Mouse (Mus musculus) midbrain, embryonic 13.5 days (tissue): ENCODE data around the gene Washc4. TPM values are rescaled to one million over a fixed set of nuclear protein-coding genes. Genes with fewer than 3 reads are reported as not detected.
A peak's percentile ranks its signal among the peaks of the same experiment; 100 is the strongest.

Experiments
- ATAC-seq: fragments of 200-750 bp; cut with Nextera tagmentation; 2 replicates; pipeline ENCODE4 v1.8.0; 2017; ENCODE audit warnings: mild to moderate bottlenecking, moderate TSS enrichment, moderate library complexity
- H3K27ac ChIP-seq: fragments of 300-500 bp; sonication (generic); 2 replicates; pipeline ENCODE4 v1.5.1; 2015; ENCODE audit warnings: inconsistent platforms, mild to moderate bottlenecking, moderate library complexity
- H3K27me3 ChIP-seq: fragments of 300-500 bp; sonication (generic); 2 replicates; pipeline ENCODE4 v1.6.1; 2015; ENCODE audit warnings: mild to moderate bottlenecking, inconsistent platforms
- H3K36me3 ChIP-seq: fragments of 300-500 bp; sonication (generic); 2 replicates; pipeline ENCODE4 v1.6.1; 2015; ENCODE audit warnings: mild to moderate bottlenecking, inconsistent platforms
- H3K4me1 ChIP-seq: fragments of 300-500 bp; sonication (generic); replicated peaks from 2 replicates; pipeline ENCODE4 v1.6.1; 2015; ENCODE audit warnings: inconsistent platforms
- H3K4me2 ChIP-seq: fragments of 300-500 bp; sonication (generic); replicated peaks from 2 replicates; pipeline ENCODE4 v1.6.1; 2015; ENCODE audit warnings: moderate library complexity, mild to moderate bottlenecking, inconsistent platforms
- H3K4me3 ChIP-seq: fragments of 300-500 bp; sonication (generic); replicated peaks from 2 replicates; pipeline ENCODE4 v1.5.1; 2015; ENCODE audit warnings: mild to moderate bottlenecking, inconsistent platforms
- H3K9ac ChIP-seq: fragments of 300-500 bp; sonication (generic); replicated peaks from 2 replicates; pipeline ENCODE4 v1.6.1; 2015; ENCODE audit warnings: mild to moderate bottlenecking, inconsistent platforms
- H3K9me3 ChIP-seq: fragments of 300-500 bp; sonication (generic); 2 replicates; pipeline ENCODE4 v1.6.1; 2016; ENCODE audit warnings: mild to moderate bottlenecking, inconsistent platforms
- WGBS: fragments of 180-500 bp; shearing (Covaris S2); methylation state at CpG from one replicate; pipeline ENCODE4 v1.1.7; 2015; 5-methylcytosine and 5-hydroxymethylcytosine counted together
- polyA plus RNA-seq: library from polyadenylated mRNA; unstranded; fragments of >200 nt; fragmentation: Nextera tagmentation; extraction: Ambion mirVana; gene quantifications from 2 replicates; pipeline ENCODE4 v1.2.1, GENCODE M21; 2015

Gene Washc4
- polyA plus RNA-seq, 1 experiment from 2014 or later, result 33.3 TPM

- H3K4me2 ChIP-seq, result no peak overlapping the region
- H3K27me3 ChIP-seq, result no peaks in the 10 kb centered on the region
- no peak for ATAC-seq
- H3K4me3 ChIP-seq, result no peak overlapping the region
- no peak overlapping the region for H3K27ac ChIP-seq
- WGBS, result 90% methylated on average over 4 of the region's 4 CpGs
- H3K9me3 ChIP-seq, result no peaks in the 10 kb centered on the region
- no peak overlapping the region for H3K9ac ChIP-seq
- peaks cover 6% of the 10 kb centered on the region; the same call in 1 of the 2 replicates for H3K4me1 ChIP-seq
- peaks cover 63% of the 10 kb centered on the region for H3K36me3 ChIP-seq
Measured at GRCm38 (mm10) chr10:83628241-83628640, 84.7 kb downstream of the Washc4 start.

DNA sequence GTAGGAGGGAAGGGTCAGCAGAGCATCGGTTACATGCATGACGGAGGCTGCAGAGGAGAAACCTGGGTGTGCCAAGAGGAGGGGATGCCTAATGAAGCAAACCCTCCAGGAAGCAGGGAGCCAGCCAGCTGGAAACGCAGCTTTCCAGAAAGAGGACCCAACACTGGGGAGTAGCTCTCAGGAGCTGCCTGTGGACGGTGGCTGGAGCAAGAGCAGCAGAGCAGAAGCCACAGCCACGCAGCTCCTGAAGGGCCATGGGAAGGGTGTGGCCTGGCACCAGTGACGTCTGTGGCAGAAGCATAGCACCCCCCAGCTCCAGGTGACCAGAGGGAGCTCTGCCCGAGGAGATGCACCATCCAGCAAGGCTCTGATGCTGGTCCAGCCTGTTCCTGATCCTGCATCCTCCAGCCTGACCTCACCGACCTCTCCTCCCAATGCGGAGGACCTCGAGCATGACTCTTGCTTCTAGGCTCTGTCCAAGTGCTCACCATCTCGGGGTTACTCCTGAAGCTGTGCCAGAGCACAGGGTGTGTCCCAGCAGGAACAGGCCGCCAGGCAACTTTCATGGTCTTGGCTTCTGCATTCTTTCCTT is 85.7 kb downstream of the Washc4 start:
- H3K27me3 ChIP-seq, result no peaks in the 10 kb centered on the region
- H3K4me1 ChIP-seq, result peaks cover 10% of the 10 kb centered on the region
- WGBS, result 89% methylated on average over 12 of the region's 12 CpGs
- H3K9ac ChIP-seq, result no peak overlapping the region
- H3K27ac ChIP-seq, result no peak overlapping the region
- H3K9me3 ChIP-seq, result no peaks in the 10 kb centered on the region
- peaks cover 59% of the 10 kb centered on the region for H3K36me3 ChIP-seq
- H3K4me2 ChIP-seq, result no peak overlapping the region
- no peak for ATAC-seq
- no peak overlapping the region for H3K4me3 ChIP-seq

GRCm38 (mm10) chr10:83629878-83630277 is 86.3 kb downstream of the Washc4 start:
- no peak for ATAC-seq
- no peak overlapping the region for H3K9ac ChIP-seq
- peaks cover 16% of the 10 kb centered on the region for H3K4me1 ChIP-seq
- peaks cover 53% of the 10 kb centered on the region for H3K36me3 ChIP-seq
- no peak overlapping the region for H3K4me3 ChIP-seq
- H3K27me3 ChIP-seq, result no peaks in the 10 kb centered on the region
- WGBS, result 99% methylated on average over 5 of the region's 5 CpGs
- no peak overlapping the region for H3K4me2 ChIP-seq
- no peak overlapping the region for H3K27ac ChIP-seq
- no peaks in the 10 kb centered on the region for H3K9me3 ChIP-seq

GRCm38 (mm10) chr10:83630899-83631298 is 87.3 kb downstream of the Washc4 start:
- Histone ChIP-seq H3K4me2 (no peak overlapping the region), H3K9ac (no peak overlapping the region), H3K9me3 (no peaks in the 10 kb centered on the region), H3K4me1 (peaks cover 20% of the 10 kb centered on the region), H3K27me3 (no peaks in the 10 kb centered on the region), H3K27ac (no peak overlapping the region), H3K4me3 (no peak overlapping the region), H3K36me3 (peaks cover 43% of the 10 kb centered on the region)
- no peak for ATAC-seq
- WGBS, result 68% methylated on average over 3 of the region's 3 CpGs

DNA sequence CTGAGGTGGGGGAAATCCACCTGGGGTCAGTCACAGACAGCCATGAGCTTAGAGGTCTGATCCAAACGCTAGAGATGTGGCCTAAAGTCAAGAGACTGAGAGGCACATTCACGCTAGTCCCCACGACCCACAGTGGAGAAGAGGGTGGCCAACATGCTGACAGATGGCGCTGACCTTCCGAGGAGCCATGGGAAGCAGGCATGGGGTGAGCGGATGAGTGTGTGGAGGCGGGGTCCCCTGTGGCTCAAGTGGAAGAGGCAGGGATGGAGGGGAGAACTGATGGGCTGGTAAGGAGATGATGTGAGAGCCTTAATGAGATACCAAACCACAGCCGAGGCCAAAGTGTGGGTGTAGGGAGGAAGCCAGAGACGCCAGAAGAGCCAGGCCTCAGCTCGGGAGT is 88.2 kb downstream of the Washc4 start:
- Histone ChIP-seq H3K4me1 (peaks cover 20% of the 10 kb centered on the region), H3K4me2 (no peak overlapping the region), H3K27me3 (no peaks in the 10 kb centered on the region), H3K4me3 (no peak overlapping the region), H3K36me3 (peaks cover 36% of the 10 kb centered on the region), H3K9ac (no peak overlapping the region), H3K9me3 (no peaks in the 10 kb centered on the region), H3K27ac (no peak overlapping the region)
- ATAC-seq, result no peak
- WGBS, result 90% methylated on average over 10 of the region's 10 CpGs

DNA sequence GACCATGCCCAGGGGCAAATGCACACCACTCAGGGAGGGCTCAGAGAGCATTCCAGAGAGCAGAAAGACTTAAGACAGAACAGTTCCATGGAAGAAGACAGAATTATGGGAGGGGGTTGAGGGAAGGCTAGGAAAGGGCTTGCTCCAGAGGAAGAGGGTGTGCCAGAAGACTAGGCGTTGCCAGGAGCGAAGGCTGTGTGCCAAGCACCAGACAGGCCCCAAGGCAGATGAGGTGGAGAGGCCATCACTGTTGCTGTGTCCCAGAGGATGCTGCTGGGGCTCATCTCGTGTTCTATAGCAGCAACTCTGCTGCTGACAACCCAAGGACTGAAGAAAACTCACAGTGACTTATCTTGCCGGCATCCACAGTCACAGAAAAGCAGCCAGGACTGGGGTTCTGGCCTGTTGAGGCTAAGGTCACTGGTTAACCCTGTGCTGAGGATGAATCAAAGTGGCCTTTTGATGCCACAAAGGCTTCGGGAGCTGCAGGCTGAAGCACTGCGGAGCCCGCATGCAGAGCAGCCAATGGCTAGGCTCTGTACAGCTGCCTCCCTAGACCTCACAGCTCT is 89.3 kb downstream of the Washc4 start:
- Histone ChIP-seq H3K4me3 (no peak overlapping the region), H3K9me3 (no peaks in the 10 kb centered on the region), H3K4me1 (peaks cover 25% of the 10 kb centered on the region), H3K36me3 (peaks cover 26% of the 10 kb centered on the region), H3K27ac (no peak overlapping the region), H3K9ac (no peak overlapping the region), H3K4me2 (no peak overlapping the region), H3K27me3 (no peaks in the 10 kb centered on the region)
- ATAC-seq, result no peak
- WGBS, result 66% methylated on average over 7 of the region's 7 CpGs

- 17% methylated on average over 5 of the region's 5 CpGs for WGBS
- Histone ChIP-seq H3K9ac (no peak overlapping the region), H3K27ac (peak overlapping the region; percentile 11; the same call in 1 of the 2 replicates), H3K4me1 (peaks cover 25% of the 10 kb centered on the region), H3K4me2 (no peak overlapping the region), H3K9me3 (no peaks in the 10 kb centered on the region), H3K27me3 (no peaks in the 10 kb centered on the region), H3K36me3 (peaks cover 16% of the 10 kb centered on the region), H3K4me3 (no peak overlapping the region)
- ATAC-seq, result peak; percentile 64
Measured at GRCm38 (mm10) chr10:83634461-83634860, 90.9 kb downstream of the Washc4 start.

GRCm38 (mm10) chr10:83636191-83636590 is 92.6 kb downstream of the Washc4 start:
- Histone ChIP-seq H3K36me3 (peaks cover 18% of the 10 kb centered on the region), H3K9ac (no peak overlapping the region), H3K4me1 (peaks cover 28% of the 10 kb centered on the region), H3K27ac (no peak overlapping the region), H3K9me3 (no peaks in the 10 kb centered on the region), H3K4me3 (no peak overlapping the region), H3K27me3 (no peaks in the 10 kb centered on the region), H3K4me2 (no peak overlapping the region)
- 86% methylated on average over 2 of the region's 2 CpGs for WGBS
- ATAC-seq, result no peak

DNA sequence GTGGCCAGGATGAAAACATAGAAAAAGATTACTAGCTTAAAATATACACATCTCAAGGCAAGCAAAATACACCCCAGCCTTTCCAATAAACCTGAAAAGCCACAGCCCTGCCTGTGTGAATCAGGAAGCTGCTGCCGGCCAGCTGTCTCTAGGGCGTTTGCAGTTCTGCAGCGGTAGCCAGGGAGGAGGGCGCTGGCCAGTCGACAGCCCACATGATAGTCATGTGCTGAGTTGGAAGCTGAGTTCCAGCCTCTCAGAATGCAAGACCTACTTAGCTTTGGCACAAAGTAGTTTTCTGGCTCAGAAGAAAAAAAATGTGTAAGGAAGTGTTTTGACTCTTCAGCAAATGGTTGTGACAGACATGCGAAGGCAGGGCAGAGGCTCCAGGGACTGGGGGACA is 93.7 kb downstream of the Washc4 start:
- WGBS, result 55% methylated on average over 6 of the region's 6 CpGs
- H3K4me2 ChIP-seq, result no peak overlapping the region
- H3K9me3 ChIP-seq, result no peaks in the 10 kb centered on the region
- H3K4me1 ChIP-seq, result peaks cover 28% of the 10 kb centered on the region
- no peak for ATAC-seq
- H3K9ac ChIP-seq, result no peak overlapping the region
- no peak overlapping the region for H3K27ac ChIP-seq
- peaks cover 9% of the 10 kb centered on the region; the same call in 1 of the 2 replicates for H3K36me3 ChIP-seq
- H3K27me3 ChIP-seq, result no peaks in the 10 kb centered on the region
- H3K4me3 ChIP-seq, result no peak overlapping the region

DNA sequence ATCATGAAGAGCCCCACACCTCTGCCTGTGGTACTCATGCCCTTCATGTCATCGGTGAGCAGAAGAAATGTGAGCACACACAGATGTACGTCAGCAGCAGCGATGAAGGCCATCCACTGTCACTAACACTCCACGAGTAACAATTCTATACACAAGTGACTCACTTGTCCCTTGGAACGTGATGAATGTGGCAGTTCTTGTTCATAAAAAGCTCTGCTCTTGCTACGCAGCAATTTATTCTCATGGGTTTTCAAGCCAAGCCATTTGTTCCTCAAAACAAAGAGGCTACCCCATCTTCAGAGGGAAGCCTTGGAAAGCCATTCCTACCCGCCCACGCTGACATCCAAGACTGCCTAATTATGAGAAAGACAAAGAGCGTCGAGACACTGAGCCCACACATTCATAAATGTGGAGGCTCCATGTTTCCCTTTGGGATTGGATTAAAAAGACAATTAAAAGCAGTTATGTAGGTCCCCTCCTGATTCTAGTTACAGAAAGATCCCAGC is 96.4 kb downstream of the Washc4 start:
- Histone ChIP-seq H3K27me3 (no peaks in the 10 kb centered on the region), H3K9me3 (no peaks in the 10 kb centered on the region), H3K36me3 (peaks cover 9% of the 10 kb centered on the region; the same call in 1 of the 2 replicates), H3K9ac (no peak overlapping the region), H3K27ac (no peak overlapping the region), H3K4me3 (no peak overlapping the region), H3K4me1 (peaks cover 25% of the 10 kb centered on the region), H3K4me2 (no peak overlapping the region)
- WGBS, result 74% methylated on average over 10 of the region's 10 CpGs
- no peak for ATAC-seq

DNA sequence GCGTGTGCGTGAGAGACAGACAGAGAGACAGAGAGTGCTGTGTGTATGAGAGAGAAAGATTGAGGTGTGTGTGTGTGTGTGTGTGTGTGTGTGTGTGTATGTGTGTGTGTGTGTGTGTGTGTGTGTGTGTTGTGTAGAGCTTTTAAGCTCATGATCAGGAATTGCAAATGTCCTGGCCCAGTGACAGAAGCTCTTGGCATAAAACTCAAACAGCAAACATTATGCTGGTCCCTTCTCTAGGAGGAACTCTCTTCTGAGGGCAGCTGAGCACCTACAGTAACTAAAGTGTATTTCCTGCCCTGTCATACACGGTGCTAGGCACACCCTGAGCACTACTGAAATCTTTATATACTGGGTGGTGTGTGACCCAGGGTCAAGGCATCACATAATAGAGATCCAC is 98.1 kb downstream of the Washc4 start:
- no peaks in the 10 kb centered on the region for H3K9me3 ChIP-seq
- H3K27me3 ChIP-seq, result no peaks in the 10 kb centered on the region
- no peak overlapping the region for H3K4me3 ChIP-seq
- H3K4me1 ChIP-seq, result peaks cover 31% of the 10 kb centered on the region
- H3K36me3 ChIP-seq, result peaks cover 9% of the 10 kb centered on the region; the same call in 1 of the 2 replicates
- H3K4me2 ChIP-seq, result no peak overlapping the region
- ATAC-seq, result no peak
- H3K27ac ChIP-seq, result no peak overlapping the region
- no peak overlapping the region for H3K9ac ChIP-seq
- WGBS, result 90% methylated on average over 3 of the region's 3 CpGs

DNA sequence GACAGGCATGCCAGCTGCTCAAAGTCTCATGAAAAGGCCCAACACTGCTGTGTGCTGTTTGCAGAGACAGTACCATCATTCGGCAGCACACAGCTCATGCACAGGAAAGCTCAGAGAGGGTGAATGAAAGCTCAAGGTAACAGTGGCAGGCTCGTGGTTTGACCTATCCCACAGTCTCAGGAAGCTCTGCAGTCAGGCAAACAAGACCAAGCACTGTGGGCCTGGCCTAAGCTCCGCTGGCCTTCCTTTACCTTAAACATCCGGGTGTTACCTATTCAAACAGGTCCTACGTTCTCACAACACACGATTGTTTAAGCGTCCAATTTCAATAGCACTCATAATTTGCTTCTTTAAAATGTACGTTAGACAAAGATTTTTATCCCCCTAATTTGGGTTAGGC is 100.6 kb downstream of the Washc4 start:
- Histone ChIP-seq H3K27ac (no peak overlapping the region), H3K4me3 (no peak overlapping the region), H3K27me3 (no peaks in the 10 kb centered on the region), H3K9ac (peak overlapping the region; percentile 41; the same call in 1 of the 2 replicates), H3K4me1 (peaks cover 42% of the 10 kb centered on the region), H3K36me3 (peaks cover 4% of the 10 kb centered on the region; the same call in 1 of the 2 replicates), H3K9me3 (no peaks in the 10 kb centered on the region), H3K4me2 (no peak overlapping the region)
- 86% methylated on average over 8 of the region's 8 CpGs for WGBS
- no peak for ATAC-seq
